Mouse (Mus musculus) liver, adult 2 months (tissue): ENCODE data around the gene Emsy.

ENCODE experiments used
- CTCF ChIP-seq: fragments of 200-500 bp; IDR thresholded peaks from 2 replicates; pipeline ENCODE4 v1.5.1; 2011; ENCODE audit warnings: low read depth, low read length, control low read depth
- POLR2A ChIP-seq: fragments of 200-500 bp; IDR thresholded peaks from 2 replicates; pipeline ENCODE4 v1.6.1; 2011; ENCODE audit warnings: low read length, control low read depth; ENCODE audit not compliant: insufficient read depth; ENCODE audit errors: extremely low read depth

GRCm38 (mm10) chr7:98692761-98693546 is 36.4 kb upstream of the Emsy start:
- TF ChIP-seq CTCF (no peak), POLR2A (no peak)
